Mouse (Mus musculus): Measurements from ENCODE around the gene Ssh1. TPM values are rescaled to one million over a fixed set of nuclear protein-coding genes. Genes with fewer than 3 reads are reported as not detected.

Gene Ssh1
- total RNA-seq (2021) = 10 to 100 TPM; 27.5 to 29.2 TPM
- long read RNA-seq, full-length matches to known transcripts = 7 of 34 reads
- long read RNA-seq, partial matches to known transcripts = 18 of 34 reads
- long read RNA-seq, other reads (novel, unspliced or antisense) = 9 of 34 reads

- DNase-seq (ENCODE audit: low spot score in 2 of 2) = peak; percentile 78 to 85
Observed at GRCm38 (mm10) chr5:113993487-113994465, at the start of gene Ssh1. Gene Ssh1 (minus strand): TSS chr5:113993894.

- DNase-seq (ENCODE audit: low spot score in 2 of 2) = no peak
Observed at GRCm38 (mm10) chr5:114041327-114041930, 47.7 kb upstream of the Ssh1 start.

- DNase-seq (ENCODE audit: low spot score in 2 of 2) = no peak
Observed at GRCm38 (mm10) chr5:114040911-114041310, 47.2 kb upstream of the Ssh1 start.

- DNase-seq (ENCODE audit: low spot score in 2 of 2) = no peak
Observed at GRCm38 (mm10) chr5:114040508-114040907, 46.8 kb upstream of the Ssh1 start.

- DNase-seq (ENCODE audit: low spot score in 2 of 2) = no peak
Observed at GRCm38 (mm10) chr5:114035111-114035510, 41.4 kb upstream of the Ssh1 start.

GRCm38 (mm10) chr5:114034393-114034792 lies 40.7 kb upstream of the Ssh1 start:
- DNase-seq (ENCODE audit: low spot score in 2 of 2) = no peak

GRCm38 (mm10) chr5:114032161-114032763 lies 38.6 kb upstream of the Ssh1 start:
- no peak for DNase-seq (ENCODE audit: low spot score in 2 of 2)

- no peak for DNase-seq (ENCODE audit: low spot score in 2 of 2)
Observed at GRCm38 (mm10) chr5:114030652-114031051, 37.0 kb upstream of the Ssh1 start.

GRCm38 (mm10) chr5:114028111-114028510 lies 34.4 kb upstream of the Ssh1 start:
- no peak for DNase-seq (ENCODE audit: low spot score in 2 of 2)

- DNase-seq (ENCODE audit: low spot score in 2 of 2) = no peak
Observed at GRCm38 (mm10) chr5:114027217-114027944, 33.7 kb upstream of the Ssh1 start.

- no peak for DNase-seq (ENCODE audit: low spot score in 2 of 2)
Observed at GRCm38 (mm10) chr5:114024885-114025284, 31.2 kb upstream of the Ssh1 start.

- no peak for DNase-seq (ENCODE audit: low spot score in 2 of 2)
Observed at GRCm38 (mm10) chr5:114024390-114024789, 30.7 kb upstream of the Ssh1 start.

- DNase-seq (ENCODE audit: low spot score in 2 of 2) = no peak
Observed at GRCm38 (mm10) chr5:114015121-114015520, 21.4 kb upstream of the Ssh1 start.

GRCm38 (mm10) chr5:114009049-114009448 lies 15.4 kb upstream of the Ssh1 start:
- no peak for DNase-seq (ENCODE audit: low spot score in 2 of 2)

- no peak for DNase-seq (ENCODE audit: low spot score in 2 of 2)
Observed at GRCm38 (mm10) chr5:114007753-114008453, 14.2 kb upstream of the Ssh1 start.

- no peak for DNase-seq (ENCODE audit: low spot score in 2 of 2)
Observed at GRCm38 (mm10) chr5:114006974-114007373, 13.3 kb upstream of the Ssh1 start.

GRCm38 (mm10) chr5:114005100-114005499 lies 11.4 kb upstream of the Ssh1 start:
- DNase-seq (ENCODE audit: low spot score in 2 of 2) = no peak

- no peak for DNase-seq (ENCODE audit: low spot score in 2 of 2)
Observed at GRCm38 (mm10) chr5:114004573-114004972, 10.9 kb upstream of the Ssh1 start.

GRCm38 (mm10) chr5:114003542-114003941 lies 9.8 kb upstream of the Ssh1 start, which contains the start of gene Dao:
Gene Dao (plus strand): TSS chr5:114003703.
- DNase-seq (ENCODE audit: low spot score in 2 of 2) = no peak

- DNase-seq (ENCODE audit: low spot score in 2 of 2) = no peak
Observed at GRCm38 (mm10) chr5:113999382-113999781, 5.7 kb upstream of the Ssh1 start.
